Mouse (Mus musculus) liver, embryonic 13.5 days (tissue): Measurements from ENCODE around the gene Tagap. TPM values are rescaled to one million over a fixed set of nuclear protein-coding genes. Genes with fewer than 3 reads are reported as not detected.

Experiments
- polyA plus RNA-seq: library from polyadenylated mRNA; unstranded; fragments of >200 nt; fragmentation: Nextera tagmentation; extraction: Ambion mirVana; gene quantifications from 2 replicates; pipeline ENCODE4 v1.2.1, GENCODE M21; 2015

Tagap gene
- polyA plus RNA-seq, 1 experiment from 2014 or later, result 1.1 TPM

Other genes with a start within 250 kb of the Tagap start
- 0.22 and 0.24 TPM in 2 replicates for gene Fndc1, start 98.7 kb upstream of the Tagap start, polyA plus RNA-seq
- 20.6 and 22.5 TPM in 2 replicates for gene Rsph3a, start 19.6 kb downstream of the Tagap start, polyA plus RNA-seq
- not detected in 2 replicates for gene Gm49673, start 221.8 kb downstream of the Tagap start, polyA plus RNA-seq
- gene Rnaset2a, start 222.1 kb downstream of the Tagap start, polyA plus RNA-seq, result 15.2 and 17.1 TPM in 2 replicates
- gene Fgfr1op, start 239.5 kb downstream of the Tagap start, polyA plus RNA-seq, result 13.4 and 17.4 TPM in 2 replicates